Mouse (Mus musculus) intestine, embryonic 16.5 days (tissue): ENCODE data around the gene Ehhadh. TPM values are rescaled to one million over a fixed set of nuclear protein-coding genes. Genes with fewer than 3 reads are reported as not detected.
"Not testable (repeated sequence)": the region's sequence is repeated elsewhere in the genome, so short reads cannot be mapped to it uniquely, and the experiment has no call there.

Experiments used
- ATAC-seq: fragments of 200-750 bp; cut with Nextera tagmentation; 2 replicates; pipeline ENCODE4 v1.8.0; 2017; ENCODE audit warnings: moderate TSS enrichment, moderate library complexity
- H3K27ac ChIP-seq: fragments of 300-500 bp; sonication (generic); 2 replicates; pipeline ENCODE4 v1.5.1; 2014; ENCODE audit warnings: mild to moderate bottlenecking, low read length
- H3K27me3 ChIP-seq: fragments of 300-500 bp; sonication (generic); replicated peaks from 2 replicates; pipeline ENCODE4 v1.6.1; 2014; ENCODE audit warnings: low read length, control low read depth, mixed read lengths; ENCODE audit not compliant: control insufficient read depth, insufficient read depth
- H3K36me3 ChIP-seq: fragments of 300-500 bp; sonication (generic); 2 replicates; pipeline ENCODE4 v1.6.1; 2014; ENCODE audit warnings: low read length, control low read depth; ENCODE audit not compliant: control insufficient read depth, insufficient read depth
- H3K4me1 ChIP-seq: fragments of 300-500 bp; sonication (generic); 2 replicates; pipeline ENCODE4 v1.6.1; 2014; ENCODE audit warnings: low read length, control low read depth, mixed read lengths; ENCODE audit not compliant: control insufficient read depth, insufficient read depth
- H3K4me2 ChIP-seq: fragments of 300-500 bp; sonication (generic); 2 replicates; pipeline ENCODE4 v1.6.1; 2014; ENCODE audit warnings: low read depth, low read length, control low read depth
- H3K4me3 ChIP-seq: fragments of 300-500 bp; sonication (generic); 2 replicates; pipeline ENCODE4 v1.5.1; 2014; ENCODE audit warnings: mild to moderate bottlenecking, low read length
- H3K9ac ChIP-seq: fragments of 300-500 bp; sonication (generic); 2 replicates; pipeline ENCODE4 v1.6.1; 2014; ENCODE audit warnings: low read depth, low read length
- H3K9me3 ChIP-seq: fragments of 300-500 bp; sonication (generic); 2 replicates; pipeline ENCODE4 v1.6.1; 2016; ENCODE audit warnings: low read length, control low read depth; ENCODE audit not compliant: control insufficient read depth
- WGBS: fragments of 180-500 bp; shearing (Covaris S2); extraction: QIAGEN DNeasy Blood & Tissue Kit; methylation state at CpG from one replicate; pipeline ENCODE4 v1.1.7; 2014; 5-methylcytosine and 5-hydroxymethylcytosine counted together
- polyA plus RNA-seq: library from polyadenylated mRNA; unstranded; fragments of >200 nt; fragmentation: Nextera tagmentation; extraction: Ambion mirVana; gene quantifications from 2 replicates; pipeline ENCODE4 v1.2.1, GENCODE M21; 2015

The Ehhadh gene
- polyA plus RNA-seq, 1 experiment from 2014 or later = 20.2 TPM

DNA sequence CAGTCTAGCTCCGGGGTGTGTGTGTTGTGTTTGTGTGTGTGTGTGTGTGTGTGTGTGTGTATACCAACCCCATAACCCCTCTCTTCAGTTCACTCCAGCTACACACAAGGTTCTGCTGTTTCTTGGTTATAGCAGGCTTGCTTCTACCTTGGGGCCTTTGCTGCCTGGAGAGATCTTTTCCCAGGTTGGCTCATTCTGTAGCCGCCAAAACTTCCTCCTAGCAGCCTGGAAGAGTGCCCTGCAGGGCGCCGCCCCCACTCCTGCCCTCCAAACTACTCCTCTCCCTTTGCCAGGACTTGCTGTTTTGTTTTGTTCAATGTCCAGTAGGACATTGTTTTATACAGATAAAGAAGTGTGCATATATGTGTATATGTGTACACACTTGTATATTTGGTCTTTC, 40.0 kb upstream of the Ehhadh start:
- Histone ChIP-seq H3K27me3 (no peaks in the 10 kb centered on the region), H3K4me3 (no peak overlapping the region), H3K4me1 (peaks cover 10% of the 10 kb centered on the region; the same call in 1 of the 2 replicates), H3K36me3 (no peaks in the 10 kb centered on the region), H3K9ac (no peak overlapping the region), H3K27ac (peak overlapping the region; percentile 44), H3K4me2 (peak overlapping the region; percentile 23; the same call in 1 of the 2 replicates), H3K9me3 (no peaks in the 10 kb centered on the region)
- 70% methylated on average over 4 of the region's 4 CpGs for WGBS
- no peak for ATAC-seq

DNA sequence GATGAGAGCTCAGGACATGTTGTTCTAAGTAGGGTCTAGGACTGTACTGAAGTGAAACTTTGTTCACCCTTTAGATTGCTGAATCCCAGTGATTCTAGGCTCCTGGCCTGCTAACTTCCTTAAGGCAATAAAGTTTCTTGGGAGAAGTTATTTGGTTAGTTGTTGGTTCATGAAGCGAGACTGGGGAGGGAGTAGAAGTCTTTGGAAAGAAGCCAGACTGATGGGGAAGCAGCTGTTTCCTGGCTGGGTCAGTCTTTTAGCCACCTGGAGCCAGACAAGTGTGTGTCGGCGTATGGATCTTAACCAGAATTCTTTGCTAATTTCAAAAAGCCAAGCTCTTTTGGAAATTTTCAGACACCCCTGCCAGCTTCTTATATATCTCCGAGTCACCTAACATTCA, 39.5 kb upstream of the Ehhadh start:
- Histone ChIP-seq H3K4me2 (peak overlapping the region; percentile 23), H3K4me1 (peaks cover 10% of the 10 kb centered on the region; the same call in 1 of the 2 replicates), H3K36me3 (no peaks in the 10 kb centered on the region), H3K27ac (peak overlapping the region; percentile 44), H3K9ac (no peak overlapping the region), H3K27me3 (no peaks in the 10 kb centered on the region), H3K9me3 (no peaks in the 10 kb centered on the region), H3K4me3 (peak overlapping the region; percentile 38)
- WGBS = 40% methylated on average over 4 of the region's 4 CpGs
- no peak for ATAC-seq

DNA sequence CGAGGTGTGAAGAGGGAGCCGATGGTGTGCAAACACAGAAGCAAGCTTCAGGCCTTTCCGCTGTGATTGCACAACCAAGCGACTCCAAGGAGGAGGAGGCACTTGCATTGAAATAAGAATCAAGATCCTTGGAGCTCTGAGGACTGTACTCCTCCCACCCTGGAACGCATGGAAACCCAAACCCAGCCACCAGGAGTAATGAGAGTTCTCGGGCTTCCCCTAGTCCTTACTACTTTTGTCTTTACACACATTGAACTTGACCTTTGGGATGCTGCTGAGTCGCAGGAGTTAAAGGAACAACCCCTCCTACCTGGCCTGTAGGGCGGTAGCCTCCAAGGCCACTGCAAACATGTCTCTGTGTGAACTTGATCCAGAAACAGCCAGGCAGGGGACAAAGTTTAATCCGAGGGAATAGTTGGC, 38.0 kb upstream of the Ehhadh start:
- Histone ChIP-seq H3K9me3 (no peaks in the 10 kb centered on the region), H3K36me3 (no peaks in the 10 kb centered on the region), H3K9ac (no peak overlapping the region), H3K27ac (peak overlapping the region; percentile 65), H3K4me1 (peaks cover 7% of the 10 kb centered on the region; the same call in 1 of the 2 replicates), H3K27me3 (no peaks in the 10 kb centered on the region), H3K4me3 (no peak overlapping the region), H3K4me2 (no peak overlapping the region)
- WGBS = 51% methylated on average over 9 of the region's 9 CpGs
- ATAC-seq = peak; percentile 89

DNA sequence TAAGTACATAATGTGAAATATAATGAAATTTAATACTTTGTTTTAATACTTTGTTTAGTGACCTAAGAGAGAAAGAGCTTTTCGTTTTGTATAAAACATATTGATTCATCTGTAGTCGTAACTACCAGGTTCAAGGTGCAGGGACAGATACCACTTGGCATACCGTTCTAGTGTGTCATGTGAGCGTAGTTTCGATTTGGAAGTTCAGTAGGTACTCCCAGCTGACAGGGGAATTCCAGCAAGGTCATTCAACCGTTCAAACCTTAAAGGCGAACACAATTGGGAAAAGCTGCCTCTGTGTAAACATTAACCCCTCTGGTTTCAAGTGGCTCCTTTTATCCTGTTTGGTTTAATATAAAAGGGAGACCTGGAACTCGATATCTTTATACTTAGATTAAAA, 31.0 kb upstream of the Ehhadh start:
- no peaks in the 10 kb centered on the region for H3K9me3 ChIP-seq
- H3K36me3 ChIP-seq = no peaks in the 10 kb centered on the region
- H3K4me2 ChIP-seq = no peak overlapping the region
- no peak overlapping the region for H3K9ac ChIP-seq
- WGBS = 31% methylated on average over 8 of the region's 8 CpGs
- peaks cover 3% of the 10 kb centered on the region; the same call in 1 of the 2 replicates for H3K4me1 ChIP-seq
- H3K4me3 ChIP-seq = no peak overlapping the region
- peak; percentile 86 for ATAC-seq
- no peak overlapping the region for H3K27ac ChIP-seq
- no peaks in the 10 kb centered on the region for H3K27me3 ChIP-seq

DNA sequence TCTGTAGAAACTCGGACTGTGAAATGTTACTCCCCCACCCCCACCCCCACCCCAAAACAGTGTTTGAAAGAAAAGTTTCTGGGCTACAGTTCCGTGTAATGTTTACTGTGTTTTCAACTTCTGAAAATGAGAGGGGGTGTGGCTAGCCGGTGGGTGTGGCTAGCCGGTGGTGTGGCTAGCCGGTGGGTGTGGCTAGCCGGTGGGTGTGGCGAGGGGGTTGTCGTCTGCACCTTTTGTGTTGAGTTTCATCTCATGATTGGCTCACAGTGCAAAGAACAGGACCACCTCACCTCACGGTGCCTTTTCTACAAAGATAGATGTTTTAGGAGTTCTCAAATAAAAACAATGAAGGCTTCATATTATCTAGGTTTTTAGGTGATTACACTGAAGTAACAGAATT, 30.5 kb upstream of the Ehhadh start:
- Histone ChIP-seq H3K4me1 (peaks cover 3% of the 10 kb centered on the region; the same call in 1 of the 2 replicates), H3K4me3 (no peak overlapping the region), H3K9ac (no peak overlapping the region), H3K4me2 (peak overlapping the region; percentile 19; the same call in 1 of the 2 replicates), H3K36me3 (no peaks in the 10 kb centered on the region), H3K27me3 (no peaks in the 10 kb centered on the region), H3K9me3 (no peaks in the 10 kb centered on the region), H3K27ac (no peak overlapping the region)
- WGBS = 39% methylated on average over 9 of the region's 9 CpGs
- ATAC-seq = peak; percentile 60

DNA sequence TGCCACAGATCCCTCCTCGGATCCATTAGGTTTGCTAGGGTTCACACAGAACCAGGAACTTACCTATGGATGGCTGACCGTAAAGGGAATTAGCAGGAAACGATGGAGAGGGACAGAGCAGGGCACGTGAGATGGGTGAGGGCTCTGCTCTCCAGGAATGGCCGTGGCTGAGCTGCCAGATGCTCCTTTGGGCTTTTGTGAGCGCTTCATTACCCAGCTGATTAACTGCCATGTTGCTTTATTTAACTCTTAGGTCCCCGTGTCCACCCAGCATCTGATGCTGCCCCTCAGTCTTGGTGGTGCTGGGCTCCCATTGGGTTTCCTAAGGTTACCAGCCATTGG, 28.0 kb upstream of the Ehhadh start:
- no peak overlapping the region for H3K4me3 ChIP-seq
- ATAC-seq = no peak
- H3K9ac ChIP-seq = no peak overlapping the region
- no peaks in the 10 kb centered on the region for H3K36me3 ChIP-seq
- no peaks in the 10 kb centered on the region for H3K9me3 ChIP-seq
- H3K27me3 ChIP-seq = no peaks in the 10 kb centered on the region
- no peak overlapping the region for H3K27ac ChIP-seq
- 62% methylated on average over 7 of the region's 7 CpGs for WGBS
- peaks cover 3% of the 10 kb centered on the region; the same call in 1 of the 2 replicates for H3K4me1 ChIP-seq
- no peak overlapping the region for H3K4me2 ChIP-seq

DNA sequence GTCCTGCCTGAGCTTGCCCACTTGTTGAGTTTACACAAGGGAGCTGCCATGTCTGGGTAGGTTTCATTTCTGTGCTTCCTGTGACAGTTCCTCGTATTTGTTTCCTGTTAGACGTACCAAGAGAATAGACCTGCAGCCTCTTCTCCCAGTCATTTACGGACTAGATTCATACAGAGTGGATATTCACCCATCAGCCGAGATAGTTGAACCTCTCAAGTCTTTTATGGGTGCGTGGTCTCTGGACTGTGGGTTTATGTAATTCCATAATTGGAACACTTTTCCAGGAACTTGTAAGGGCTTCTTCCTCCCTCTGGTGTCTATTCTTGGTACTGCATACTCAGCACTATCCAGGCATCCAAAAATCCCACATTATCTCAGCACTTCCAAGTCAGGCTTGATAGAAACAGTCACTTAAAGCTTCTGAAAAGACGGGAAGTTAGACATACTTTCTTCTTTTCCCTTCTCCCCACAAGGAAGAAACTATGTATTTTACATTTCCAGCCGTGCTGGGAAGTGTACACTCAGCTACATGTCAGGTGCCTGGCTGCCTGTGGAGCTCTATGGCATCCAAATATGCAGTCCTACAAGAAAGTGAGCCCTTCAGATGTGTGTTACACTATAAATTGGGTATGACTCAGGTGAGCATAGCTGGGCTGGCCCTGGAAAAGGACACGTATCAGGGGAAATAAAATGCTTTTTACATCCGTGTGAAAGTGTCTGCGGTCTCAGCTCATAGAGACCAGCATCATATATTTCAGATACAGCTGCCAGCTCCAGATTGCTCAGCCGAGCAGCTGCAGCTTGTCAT, 27.5 kb upstream of the Ehhadh start:
- Histone ChIP-seq H3K4me1 (peaks cover 3% of the 10 kb centered on the region; the same call in 1 of the 2 replicates), H3K9me3 (no peaks in the 10 kb centered on the region), H3K4me3 (no peak overlapping the region), H3K27me3 (no peaks in the 10 kb centered on the region), H3K27ac (no peak overlapping the region), H3K9ac (no peak overlapping the region), H3K36me3 (no peaks in the 10 kb centered on the region), H3K4me2 (no peak overlapping the region)
- 58% methylated on average over 11 of the region's 11 CpGs for WGBS
- ATAC-seq = peak; percentile 35; the same call in 1 of the 2 replicates

DNA sequence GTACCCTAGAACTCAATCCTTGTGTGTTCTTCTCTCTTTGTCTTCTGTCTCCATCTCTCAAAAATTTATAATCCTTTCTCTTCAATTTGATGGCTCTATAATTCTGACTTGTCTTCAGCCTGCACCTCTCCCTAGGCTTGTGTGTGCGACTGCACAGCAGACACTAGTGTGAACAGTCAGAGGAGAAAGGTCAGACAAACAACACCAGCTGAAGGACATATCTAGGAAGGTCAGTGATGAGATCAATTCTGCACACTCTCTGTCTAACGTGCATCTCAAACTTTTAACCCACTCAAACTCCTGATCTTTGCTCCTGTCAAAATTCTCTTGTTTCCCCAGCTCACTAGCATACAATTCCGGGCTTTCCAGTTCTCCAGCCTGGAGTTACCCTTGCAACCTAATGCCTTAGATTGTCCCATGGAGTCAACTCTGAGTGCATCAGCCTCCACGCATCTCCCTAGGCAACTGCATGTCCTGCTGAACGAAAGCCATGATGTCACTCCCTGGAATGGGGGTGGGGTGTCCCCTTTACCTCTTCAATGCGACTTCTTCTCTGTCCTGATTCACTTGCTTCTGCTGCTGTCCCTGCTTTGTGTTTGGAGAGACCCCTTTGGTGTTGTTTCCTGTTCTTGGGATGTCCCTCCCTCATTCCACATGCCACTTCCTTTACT, 25.7 kb upstream of the Ehhadh start:
- H3K4me1 ChIP-seq = peaks cover 3% of the 10 kb centered on the region; the same call in 1 of the 2 replicates
- no peak for ATAC-seq
- 59% methylated on average over 6 of the region's 6 CpGs for WGBS
- no peaks in the 10 kb centered on the region for H3K36me3 ChIP-seq
- H3K4me2 ChIP-seq = no peak overlapping the region
- no peak overlapping the region for H3K27ac ChIP-seq
- H3K9ac ChIP-seq = no peak overlapping the region
- H3K9me3 ChIP-seq = no peaks in the 10 kb centered on the region
- no peak overlapping the region for H3K4me3 ChIP-seq
- no peaks in the 10 kb centered on the region for H3K27me3 ChIP-seq

DNA sequence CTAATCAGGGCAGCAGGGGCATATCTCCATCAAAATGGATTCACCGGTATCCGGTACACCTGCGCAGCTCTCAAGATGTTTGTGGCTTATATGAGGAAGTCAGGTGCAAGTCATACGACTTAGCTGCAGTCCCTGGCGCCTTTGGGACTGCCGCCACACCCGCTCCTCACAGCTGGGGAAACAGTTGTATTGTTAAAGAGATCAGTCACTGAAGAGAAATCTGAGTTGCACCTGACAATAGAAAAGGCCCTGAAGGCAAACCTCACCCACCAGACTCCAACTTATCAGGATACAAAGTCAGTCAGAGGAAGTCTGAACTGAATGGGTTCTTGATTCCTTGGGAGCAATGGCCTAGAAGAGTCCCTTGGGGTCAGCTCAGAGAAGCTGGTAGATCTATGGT, 20.2 kb upstream of the Ehhadh start:
- H3K9ac ChIP-seq, H3K4me2 ChIP-seq, H3K36me3 ChIP-seq, H3K27me3 ChIP-seq, H3K27ac ChIP-seq, H3K9me3 ChIP-seq, ATAC-seq, H3K4me1 ChIP-seq, H3K4me3 ChIP-seq: not testable (repeated sequence)
- 84% methylated on average over 7 of the region's 7 CpGs for WGBS
